Mouse (Mus musculus): Measurements from ENCODE around the gene I0C0044D17Rik.

GRCm38 (mm10) chr4:98786281-98786680 lies 37.4 kb downstream of the I0C0044D17Rik start:
- TF ChIP-seq POLR2A (IDR thresholded peaks at IDR 0.05; ENCODE audit: borderline replicate concordance, extremely low read depth, low read depth, low read length) (no peak), CTCF (IDR thresholded peaks at IDR 0.05; ENCODE audit: insufficient read depth, low read length) (no peak)

Data from lung, adult 2 months (tissue).